Mouse (Mus musculus) B cell, adult 2 months (primary cell): ENCODE measurements at regions not wholly inside any gene's neighbourhood (a gene's known extent, or its start where the extent isn't known, plus 50 kb on each side); places are given as distances from the start of the nearest gene placed in this dataset.

Source experiments
- DNase-seq, 2 experiments: peaks; one replicate each; pipeline ENCODE4 v3.0.0; 2022

- DNase-seq = no peak
These were observed 152.7 kb upstream of the Spdye4c start for GRCm38 (mm10) chr2:128438161-128438822.

- DNase-seq = no peak
These were observed 152.1 kb upstream of the Spdye4c start for GRCm38 (mm10) chr2:128438897-128439296.

GRCm38 (mm10) chr2:128444599-128445011 lies 146.4 kb upstream of the Spdye4c start:
- DNase-seq = no peak

- no peak for DNase-seq
These were observed 145.6 kb upstream of the Spdye4c start for GRCm38 (mm10) chr2:128445443-128445842.

- no peak for DNase-seq
These were observed 141.7 kb upstream of the Spdye4c start for GRCm38 (mm10) chr2:128449294-128449693.

DNA sequence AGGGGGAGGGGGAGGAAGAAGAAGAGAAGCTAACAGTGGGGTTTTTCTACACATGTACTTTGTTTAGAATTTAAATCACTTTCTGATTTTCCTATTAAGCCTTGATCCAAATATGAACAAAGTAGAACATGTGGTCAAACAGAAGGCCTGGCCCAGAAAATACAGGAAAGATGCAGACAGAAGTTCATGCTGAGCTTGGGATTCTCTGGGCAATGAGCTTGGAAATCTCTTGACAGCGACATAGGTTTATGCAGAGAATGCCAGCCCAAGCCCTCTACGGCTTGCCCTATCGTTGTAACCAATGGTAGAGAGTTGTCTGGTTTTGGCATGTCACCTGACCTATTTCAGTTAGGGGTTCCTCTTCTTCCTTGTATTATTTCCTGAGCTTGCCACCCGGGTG lies 141.0 kb upstream of the Spdye4c start:
- no peak for DNase-seq

- DNase-seq = no peak
These were observed 139.3 kb upstream of the Spdye4c start for GRCm38 (mm10) chr2:128451554-128452239.

DNA sequence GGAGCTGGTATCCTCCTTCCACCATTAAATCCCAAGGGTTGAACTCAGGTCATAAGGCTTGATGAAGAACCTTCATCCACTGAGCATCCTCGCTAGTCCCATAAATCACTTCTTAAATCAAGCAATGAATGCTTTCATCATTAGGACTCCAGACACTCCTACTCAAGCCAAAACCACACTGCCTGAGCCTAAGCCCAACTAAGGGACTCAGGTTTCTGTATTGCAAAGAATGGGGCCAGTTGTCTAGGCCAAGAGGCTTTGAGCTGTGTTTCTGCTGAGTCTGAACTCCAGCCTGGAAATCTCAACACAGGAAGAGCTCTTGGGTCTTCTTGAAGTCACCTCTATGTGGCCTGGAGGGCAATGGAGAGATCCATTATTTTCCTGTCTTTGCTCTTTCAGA lies 138.4 kb upstream of the Spdye4c start:
- no peak for DNase-seq

DNA sequence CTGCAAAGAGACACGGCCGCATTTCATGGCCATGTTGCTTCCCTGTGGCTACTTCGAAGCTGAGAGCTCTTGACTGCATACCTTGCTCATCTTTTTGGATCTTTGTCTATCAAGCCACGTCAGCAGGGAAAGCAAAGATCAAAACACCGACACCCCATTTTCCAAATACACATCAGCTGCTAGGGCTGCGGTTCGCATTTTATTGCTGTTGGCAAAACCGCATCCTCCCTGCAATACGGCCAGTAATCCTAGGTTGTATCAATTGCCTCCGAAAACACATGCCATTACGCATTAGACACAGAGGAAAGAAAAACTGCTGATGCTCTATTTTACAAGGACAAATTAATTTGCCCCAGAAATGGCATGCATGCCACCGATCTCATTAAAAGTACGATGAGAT lies 136.5 kb upstream of the Spdye4c start:
- DNase-seq = no peak

DNA sequence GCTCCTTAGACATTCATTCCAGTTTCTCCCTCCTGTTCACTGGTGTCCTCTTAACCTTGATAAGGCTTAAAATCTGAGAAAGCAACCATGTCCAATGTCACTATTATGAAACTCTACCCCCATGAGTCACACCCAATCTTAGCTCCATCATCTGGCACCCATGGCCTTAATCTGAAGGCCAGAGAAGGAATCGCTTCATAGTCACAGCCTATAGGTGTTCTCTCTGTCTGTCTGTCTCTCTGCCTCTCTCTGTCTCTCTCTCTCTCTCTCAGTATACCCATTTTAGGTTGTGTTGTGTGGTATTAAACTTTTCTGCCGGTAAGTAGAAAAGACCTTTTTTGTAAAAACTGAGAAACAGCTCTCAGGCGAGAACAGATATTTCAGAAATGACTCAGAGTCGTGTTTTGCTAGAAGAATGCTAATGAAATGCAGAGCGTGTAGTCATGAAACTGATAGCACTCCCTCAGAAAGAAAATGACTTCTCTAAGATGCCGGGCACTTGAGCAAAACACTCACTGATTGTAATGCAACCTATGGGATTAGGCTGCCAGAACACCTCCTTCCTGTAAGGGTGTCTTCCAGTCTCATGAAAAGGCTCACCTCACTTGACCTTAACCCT lies 133.3 kb upstream of the Spdye4c start:
- no peak for DNase-seq

- no peak for DNase-seq
These were observed 125.6 kb upstream of the Spdye4c start for GRCm38 (mm10) chr2:128465214-128465984.

GRCm38 (mm10) chr2:128467490-128468245 lies 123.3 kb upstream of the Spdye4c start:
- DNase-seq = no peak

GRCm38 (mm10) chr2:128468323-128468722 lies 122.7 kb upstream of the Spdye4c start:
- no peak for DNase-seq

GRCm38 (mm10) chr2:128470351-128470750 lies 120.7 kb upstream of the Spdye4c start:
- DNase-seq = no peak

GRCm38 (mm10) chr2:128473241-128473954 lies 117.6 kb upstream of the Spdye4c start:
- no peak for DNase-seq

GRCm38 (mm10) chr2:128473997-128474396 lies 117.0 kb upstream of the Spdye4c start:
- DNase-seq = no peak

DNA sequence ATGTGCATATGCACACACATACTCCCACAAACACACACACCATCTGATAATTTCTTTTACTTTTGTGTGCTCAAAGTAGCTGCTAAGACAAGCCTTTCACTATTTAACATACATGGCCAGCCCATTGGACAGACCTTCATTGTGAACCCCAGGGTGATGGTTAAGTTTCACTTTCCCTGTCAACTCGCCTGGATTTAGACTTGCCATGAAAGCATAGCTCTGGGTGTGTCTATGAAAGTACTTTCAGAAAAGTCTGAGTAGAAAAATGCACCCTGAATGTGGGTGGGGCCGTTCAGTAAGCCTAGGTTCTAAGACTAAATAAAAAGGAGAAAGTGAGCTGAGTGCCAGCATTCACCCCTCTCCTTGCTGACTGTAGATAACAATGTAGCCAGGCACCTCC lies 113.8 kb upstream of the Spdye4c start:
- no peak for DNase-seq

DNA sequence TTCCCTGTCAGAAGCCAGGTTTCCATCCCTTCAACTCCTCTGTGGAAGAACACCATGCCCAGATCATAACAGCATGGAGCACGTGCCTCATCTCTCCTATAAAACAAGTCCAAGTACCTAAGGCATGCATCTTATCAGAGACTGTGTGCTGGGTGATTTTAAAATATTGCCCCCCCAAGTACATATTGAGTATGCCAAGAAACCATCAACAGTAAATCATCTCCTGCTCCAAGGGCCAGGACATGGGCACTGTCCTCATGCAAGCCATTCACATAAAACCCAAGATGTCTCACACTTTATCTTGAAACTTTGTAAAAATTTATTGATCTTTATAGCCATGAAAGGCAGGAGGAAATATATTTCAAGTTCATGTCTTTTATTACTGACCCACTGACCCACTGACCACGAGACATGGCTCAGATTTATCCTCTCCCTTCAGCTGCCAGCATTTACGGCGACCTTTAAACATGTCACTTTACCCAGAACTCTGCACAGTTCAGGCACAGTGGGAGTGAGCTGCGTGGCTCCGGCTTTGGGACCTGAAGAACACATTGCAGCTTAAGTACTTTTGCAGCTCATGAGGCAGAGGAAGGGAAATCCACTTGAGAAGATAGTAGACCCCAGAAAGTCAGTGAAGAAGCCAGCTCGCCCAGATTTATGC lies 99.7 kb upstream of the Spdye4c start:
- DNase-seq = no peak

GRCm38 (mm10) chr2:128493871-128494270 lies 97.1 kb upstream of the Spdye4c start:
- DNase-seq = no peak

GRCm38 (mm10) chr2:128497891-128498290 lies 93.1 kb upstream of the Spdye4c start:
- DNase-seq = no peak

GRCm38 (mm10) chr2:128498611-128499010 lies 92.4 kb upstream of the Spdye4c start:
- DNase-seq = no peak
